Mouse (Mus musculus): ENCODE results near the gene Fbxw5.

- no peak for TF ChIP-seq CTCF (conservative IDR thresholded peaks at IDR 0.05; ENCODE audit: low read length)
- no peak for TF ChIP-seq POU5F1 (IDR thresholded peaks at IDR 0.05; ENCODE audit: borderline replicate concordance, low read length)
Observed at GRCm38 (mm10) chr2:25526510-25527302, 26.2 kb downstream of the Fbxw5 start.

Data from E14TG2a.4 (cell line).